Mouse (Mus musculus): ENCODE measurements at regions not wholly inside any gene's neighbourhood (a gene's known extent, or its start where the extent isn't known, plus 50 kb on each side); places are given as distances from the start of the nearest gene placed in this dataset.

DNA sequence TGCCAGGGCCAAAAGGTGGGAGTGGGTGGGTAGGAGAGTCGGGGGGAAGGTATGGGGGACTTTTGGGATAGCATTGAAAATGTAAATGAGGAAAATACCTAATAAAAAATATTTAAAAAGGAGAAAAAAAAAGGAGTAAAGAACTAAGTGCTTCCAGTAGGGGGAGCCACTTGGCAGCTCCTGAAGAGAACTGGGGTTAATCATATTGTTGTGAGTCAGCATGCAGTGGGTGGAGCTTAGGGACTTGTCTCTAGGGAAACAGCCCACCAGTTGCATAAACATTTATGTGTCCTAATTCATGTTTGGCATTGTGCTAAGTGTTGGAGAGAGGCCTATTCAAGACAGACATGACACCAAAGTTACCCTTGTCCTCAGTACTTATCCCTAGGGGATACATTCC lies 466.0 kb upstream of the Gulo start:
- H3K4me1 ChIP-seq: 0 out of 2 replicates have a peak, but pooled peaks cover 5% of the 10 kb centered on the region
- no peaks in the 10 kb centered on the region for H3K27me3 ChIP-seq
- H3K27ac ChIP-seq: no peak overlapping the region
- no peaks in the 10 kb centered on the region for H3K9me3 ChIP-seq
- WGBS: 73% methylated on average over 1 of the region's 1 CpGs
- ATAC-seq (ENCODE audit: low FRiP score, low read depth): no peak
- no peak overlapping the region for H3K9ac ChIP-seq
- H3K4me2 ChIP-seq (replicated peaks): no peak overlapping the region
- H3K4me3 ChIP-seq: no peak overlapping the region
- H3K36me3 ChIP-seq: no peaks in the 10 kb centered on the region

DNA sequence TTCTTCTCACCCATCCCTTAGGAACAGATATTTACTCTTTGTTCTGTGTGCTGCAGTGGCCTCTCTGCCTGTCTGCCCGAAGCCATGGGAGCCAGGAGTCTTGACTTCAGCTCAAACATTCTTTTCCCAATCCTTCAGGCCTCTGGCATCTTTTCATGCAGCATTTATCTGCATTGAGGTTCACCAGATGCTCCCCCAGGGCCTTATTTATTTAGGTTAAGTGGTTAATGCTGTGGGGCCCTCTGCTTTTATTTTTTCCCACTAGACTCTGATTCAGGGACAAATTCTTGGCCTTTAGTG lies 464.2 kb upstream of the Gulo start:
- H3K9ac ChIP-seq: no peak overlapping the region
- H3K27ac ChIP-seq: no peak overlapping the region
- WGBS: 32% methylated on average over 1 of the region's 1 CpGs

DNA sequence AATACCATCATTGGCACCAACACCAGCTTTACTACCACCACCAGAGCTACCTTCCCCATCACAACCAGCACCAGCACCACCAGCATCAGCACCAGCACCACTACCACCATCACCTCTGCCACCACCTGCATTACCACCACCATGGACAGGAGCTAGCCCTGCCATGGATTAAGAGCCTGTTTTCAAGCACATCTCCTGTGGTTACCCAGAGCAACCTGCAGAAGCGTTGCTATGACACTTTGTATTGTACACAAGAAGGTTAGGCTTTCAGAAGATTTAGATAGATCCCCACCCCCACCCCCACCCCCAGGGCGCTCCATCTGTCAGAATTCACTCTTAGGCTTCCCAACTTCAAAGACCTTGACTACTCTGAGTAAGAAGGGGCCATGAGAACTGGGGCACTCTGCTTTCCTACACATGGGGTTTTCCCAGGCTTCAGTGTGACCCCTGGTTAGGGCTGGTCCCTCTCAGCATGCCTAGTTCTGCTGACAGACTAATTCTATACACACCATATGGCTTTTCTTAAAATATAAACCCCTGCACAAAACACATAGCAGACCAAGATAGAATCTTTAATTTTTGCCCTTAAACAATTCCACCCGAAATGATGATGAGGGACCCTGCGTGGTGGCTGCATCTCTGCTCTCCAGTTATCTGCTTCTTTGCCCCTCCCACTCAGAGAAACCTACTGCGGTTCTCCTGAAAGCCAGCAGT lies 463.7 kb upstream of the Gulo start:
- H3K27me3 ChIP-seq: no peaks in the 10 kb centered on the region
- no peaks in the 10 kb centered on the region for H3K36me3 ChIP-seq
- 0 out of 2 replicates have a peak, but pooled peaks cover 5% of the 10 kb centered on the region for H3K4me1 ChIP-seq
- no peaks in the 10 kb centered on the region for H3K9me3 ChIP-seq
- H3K27ac ChIP-seq: no peak overlapping the region
- no peak overlapping the region for H3K9ac ChIP-seq
- no peak for ATAC-seq (ENCODE audit: low FRiP score, low read depth)
- H3K4me3 ChIP-seq: no peak overlapping the region
- 53% methylated on average over 5 of the region's 5 CpGs for WGBS
- H3K4me2 ChIP-seq (replicated peaks): no peak overlapping the region

More for the DNA sequence above, 464.2 kb upstream of the Gulo start:
- 0 out of 2 replicates have a peak, but pooled peaks cover 5% of the 10 kb centered on the region for H3K4me1 ChIP-seq
- H3K36me3 ChIP-seq: no peaks in the 10 kb centered on the region
- H3K9me3 ChIP-seq: no peaks in the 10 kb centered on the region
- H3K27me3 ChIP-seq: no peaks in the 10 kb centered on the region
- ATAC-seq (ENCODE audit: low FRiP score, low read depth): no peak
- no peak overlapping the region for H3K4me2 ChIP-seq (replicated peaks)
- H3K4me3 ChIP-seq: no peak overlapping the region

DNA sequence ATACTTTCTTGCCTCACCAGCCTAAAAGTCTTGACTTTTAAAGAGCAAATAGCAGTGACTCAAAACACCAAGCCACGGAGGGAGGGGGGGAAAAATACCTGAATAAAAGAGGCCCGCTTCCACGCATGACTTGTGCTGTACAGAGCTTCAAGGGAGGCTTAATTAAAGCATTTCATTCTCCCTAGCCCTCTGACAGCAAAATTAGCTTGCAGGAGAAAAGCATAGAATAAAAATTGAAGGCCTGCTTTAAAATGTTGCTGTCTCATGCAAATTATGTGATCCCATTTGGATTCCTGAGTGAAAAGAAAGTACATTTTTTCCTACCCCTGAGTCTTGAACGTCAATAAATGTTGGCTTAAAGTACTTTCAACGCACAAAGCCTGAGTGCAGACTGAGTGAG lies 453.1 kb upstream of the Gulo start:
- no peak for ATAC-seq (ENCODE audit: low FRiP score, low read depth)

DNA sequence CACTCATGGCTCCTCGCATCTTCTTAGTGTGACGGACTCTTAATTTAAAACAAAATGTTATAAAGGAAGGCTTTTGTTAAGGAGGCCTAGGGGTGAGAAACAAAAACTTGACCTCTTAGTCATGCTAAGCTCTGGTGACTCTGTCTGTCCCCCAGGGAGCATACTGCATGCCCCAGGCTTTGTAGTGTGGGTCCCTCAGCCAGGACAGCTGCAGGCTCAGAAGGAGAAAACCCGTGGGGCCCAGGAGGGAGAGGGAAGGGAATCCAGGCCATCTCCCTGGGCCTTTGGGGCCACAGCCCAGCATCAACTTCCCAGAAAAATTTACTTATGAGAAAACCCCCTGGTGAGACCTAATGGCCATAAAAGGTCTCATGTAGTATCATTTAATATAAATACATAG lies 451.8 kb upstream of the Gulo start:
- ATAC-seq (ENCODE audit: low FRiP score, low read depth): no peak
- Histone ChIP-seq H3K36me3 (no peaks in the 10 kb centered on the region), H3K27ac (no peak overlapping the region), H3K9me3 (no peaks in the 10 kb centered on the region), H3K4me2 (replicated peaks) (no peak overlapping the region), H3K27me3 (no peaks in the 10 kb centered on the region), H3K4me1 (no peaks in the 10 kb centered on the region), H3K9ac (no peak overlapping the region), H3K4me3 (no peak overlapping the region)
- WGBS: 73% methylated on average over 3 of the region's 3 CpGs

More for the DNA sequence above, 453.1 kb upstream of the Gulo start:
- H3K27ac ChIP-seq: no peak overlapping the region
- WGBS: 89% methylated on average over 5 of the region's 5 CpGs
- no peak overlapping the region for H3K4me2 ChIP-seq (replicated peaks)
- no peaks in the 10 kb centered on the region for H3K9me3 ChIP-seq
- no peak overlapping the region for H3K4me3 ChIP-seq
- H3K4me1 ChIP-seq: no peaks in the 10 kb centered on the region
- H3K9ac ChIP-seq: no peak overlapping the region
- no peaks in the 10 kb centered on the region for H3K36me3 ChIP-seq
- H3K27me3 ChIP-seq: no peaks in the 10 kb centered on the region

DNA sequence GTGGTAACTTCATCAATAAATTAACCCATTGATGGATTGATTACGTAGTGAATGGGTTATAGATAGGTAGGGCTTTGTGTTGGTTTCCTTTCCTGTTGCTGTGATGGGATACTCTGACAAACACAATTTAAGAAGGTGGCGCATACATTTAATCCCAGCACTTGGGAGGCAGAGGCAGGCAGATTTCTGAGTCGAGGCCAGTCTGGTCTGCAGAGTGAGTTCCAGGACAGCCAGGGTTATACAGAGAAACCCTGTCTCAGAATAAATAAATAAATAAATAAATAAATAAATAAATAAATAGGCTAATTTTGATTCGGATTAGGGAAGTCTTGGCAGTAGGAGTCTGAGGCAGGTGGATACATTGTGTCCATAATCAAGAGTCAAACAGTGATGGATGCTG lies 449.7 kb upstream of the Gulo start:
- H3K4me3 ChIP-seq: no peak overlapping the region
- 90% methylated on average over 4 of the region's 4 CpGs for WGBS
- no peak overlapping the region for H3K9ac ChIP-seq
- no peaks in the 10 kb centered on the region for H3K36me3 ChIP-seq
- H3K27ac ChIP-seq: no peak overlapping the region
- H3K27me3 ChIP-seq: no peaks in the 10 kb centered on the region
- no peaks in the 10 kb centered on the region for H3K9me3 ChIP-seq
- no peaks in the 10 kb centered on the region for H3K4me1 ChIP-seq
- no peak for ATAC-seq (ENCODE audit: low FRiP score, low read depth)
- H3K4me2 ChIP-seq (replicated peaks): no peak overlapping the region

DNA sequence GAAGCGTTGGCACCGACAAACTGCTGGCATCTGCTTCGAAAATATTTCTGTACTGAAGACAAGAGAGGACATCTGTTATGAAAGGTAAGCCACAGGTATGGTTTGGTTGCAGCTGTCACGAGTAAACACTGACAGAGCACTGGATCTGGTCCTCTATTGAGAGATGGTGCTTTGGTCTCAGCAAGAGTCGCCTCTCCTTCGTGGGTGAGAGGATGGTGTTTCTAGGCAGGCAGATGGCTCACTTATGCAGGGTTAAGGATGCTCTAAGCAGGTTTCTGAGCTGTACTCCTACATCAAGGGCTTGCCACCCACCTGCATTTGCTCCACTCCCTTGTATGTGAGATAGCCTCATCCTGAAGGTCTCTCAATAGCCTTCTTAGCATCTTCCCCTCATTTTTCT lies 448.3 kb upstream of the Gulo start:
- Histone ChIP-seq H3K9me3 (peaks cover 7% of the 10 kb centered on the region; the same call in 1 of the 2 replicates), H3K9ac (no peak overlapping the region), H3K36me3 (no peaks in the 10 kb centered on the region), H3K4me1 (no peaks in the 10 kb centered on the region), H3K4me2 (replicated peaks) (no peak overlapping the region), H3K4me3 (no peak overlapping the region), H3K27me3 (no peaks in the 10 kb centered on the region), H3K27ac (no peak overlapping the region)
- no peak for ATAC-seq (ENCODE audit: low FRiP score, low read depth)
- 80% methylated on average over 6 of the region's 6 CpGs for WGBS

DNA sequence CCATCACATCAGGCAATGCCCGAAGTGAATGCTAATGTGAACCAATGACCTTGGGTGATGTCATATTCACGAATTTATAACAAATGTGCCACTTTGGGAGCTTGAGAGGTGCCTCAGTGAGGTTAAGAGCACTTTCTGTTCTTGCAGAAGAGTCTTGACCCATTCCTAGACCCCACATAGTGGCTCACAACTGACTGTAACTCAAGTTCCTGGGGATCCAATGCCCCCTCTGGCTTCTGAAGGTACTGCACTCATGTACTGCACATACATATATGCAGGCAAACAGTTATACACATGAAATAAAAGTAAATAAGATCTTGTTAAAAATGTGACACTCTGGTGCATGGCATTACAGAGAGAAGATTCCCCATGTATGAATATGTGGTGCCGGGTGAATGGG lies 443.8 kb upstream of the Gulo start:
- 0 out of 2 replicates have a peak, but pooled peaks cover 5% of the 10 kb centered on the region for H3K4me1 ChIP-seq
- peaks cover 7% of the 10 kb centered on the region; the same call in 1 of the 2 replicates for H3K9me3 ChIP-seq
- no peak overlapping the region for H3K27ac ChIP-seq
- H3K36me3 ChIP-seq: no peaks in the 10 kb centered on the region
- H3K27me3 ChIP-seq: no peaks in the 10 kb centered on the region
- no peak for ATAC-seq (ENCODE audit: low FRiP score, low read depth)
- no peak overlapping the region for H3K4me2 ChIP-seq (replicated peaks)
- no peak overlapping the region for H3K4me3 ChIP-seq
- no peak overlapping the region for H3K9ac ChIP-seq
- 81% methylated on average over 3 of the region's 3 CpGs for WGBS

DNA sequence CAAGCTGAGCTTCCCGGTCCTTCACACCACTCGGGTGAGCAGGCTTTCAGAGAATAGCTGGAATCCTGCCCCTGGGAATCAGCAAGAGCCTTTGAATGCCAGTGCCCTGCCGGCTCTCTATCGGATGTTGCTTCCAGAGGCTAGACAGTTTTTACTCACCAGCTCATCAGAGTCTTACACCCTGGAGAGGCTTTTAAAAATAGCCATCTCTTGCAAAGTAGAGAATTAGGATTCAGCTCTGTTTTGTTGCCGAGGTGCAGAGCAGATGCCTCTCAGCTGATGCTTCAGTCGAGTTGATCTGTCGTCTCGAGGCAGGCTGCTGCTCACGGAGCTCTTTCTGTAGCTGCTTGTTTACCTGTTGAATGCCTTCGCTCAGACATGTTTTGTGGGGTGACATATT lies 441.3 kb upstream of the Gulo start:
- no peaks in the 10 kb centered on the region for H3K27me3 ChIP-seq
- ATAC-seq (ENCODE audit: low FRiP score, low read depth): no peak
- WGBS: 53% methylated on average over 10 of the region's 10 CpGs
- H3K4me3 ChIP-seq: no peak overlapping the region
- no peak overlapping the region for H3K27ac ChIP-seq
- no peak overlapping the region for H3K9ac ChIP-seq
- H3K9me3 ChIP-seq: peaks cover 7% of the 10 kb centered on the region; the same call in 1 of the 2 replicates
- no peak overlapping the region for H3K4me2 ChIP-seq (replicated peaks)
- H3K36me3 ChIP-seq: no peaks in the 10 kb centered on the region
- H3K4me1 ChIP-seq: 0 out of 2 replicates have a peak, but pooled peaks cover 5% of the 10 kb centered on the region

DNA sequence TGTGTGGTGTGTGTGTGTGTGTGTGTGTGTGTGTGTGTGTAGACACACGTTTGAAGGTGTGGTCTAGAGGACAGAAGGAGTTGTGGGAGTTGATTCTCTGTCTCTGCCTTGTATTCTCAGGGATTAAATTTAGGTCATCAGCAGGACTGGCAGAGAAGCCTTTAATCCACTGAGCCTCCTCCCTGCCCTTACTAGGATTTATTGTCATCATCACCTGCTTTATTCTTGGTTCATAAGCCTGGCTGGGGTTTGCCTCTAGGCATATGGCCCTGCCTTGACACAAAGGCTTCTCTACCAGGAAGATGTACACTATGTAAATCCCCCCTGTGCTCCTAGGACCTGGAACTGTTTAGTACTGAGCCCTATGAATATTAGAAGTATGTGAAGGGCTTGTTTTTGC lies 433.6 kb upstream of the Gulo start:
- no peaks in the 10 kb centered on the region for H3K27me3 ChIP-seq
- no peaks in the 10 kb centered on the region for H3K36me3 ChIP-seq
- H3K9ac ChIP-seq: no peak overlapping the region
- no peak for ATAC-seq (ENCODE audit: low FRiP score, low read depth)
- 0 out of 2 replicates have a peak, but pooled peaks cover 2% of the 10 kb centered on the region for H3K4me1 ChIP-seq
- no peak overlapping the region for H3K27ac ChIP-seq
- no peaks in the 10 kb centered on the region for H3K9me3 ChIP-seq
- WGBS: 64% methylated on average over 1 of the region's 1 CpGs
- no peak overlapping the region for H3K4me3 ChIP-seq
- no peak overlapping the region for H3K4me2 ChIP-seq (replicated peaks)

DNA sequence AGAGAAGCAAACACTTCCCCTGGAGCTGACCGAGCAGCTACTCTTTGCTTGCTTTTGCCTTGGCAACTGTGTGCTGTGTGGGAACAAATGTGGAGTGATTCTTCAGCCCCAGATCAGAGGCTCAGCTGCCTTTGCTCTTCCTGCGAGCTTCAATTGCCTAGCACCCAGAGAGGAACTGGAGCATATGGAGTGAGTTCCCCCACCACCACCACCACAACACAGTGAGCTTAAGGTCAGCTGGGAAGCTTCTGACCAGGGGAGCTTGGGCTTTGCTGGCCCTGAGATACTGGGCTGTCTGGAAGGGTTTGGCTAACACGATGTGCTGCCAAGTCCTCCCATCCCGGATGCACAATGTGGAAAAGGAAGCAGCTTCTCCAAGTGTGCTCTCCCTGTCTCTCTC lies 432.8 kb upstream of the Gulo start:
- Histone ChIP-seq H3K4me1 (0 out of 2 replicates have a peak, but pooled peaks cover 2% of the 10 kb centered on the region), H3K9ac (no peak overlapping the region), H3K36me3 (no peaks in the 10 kb centered on the region), H3K4me2 (replicated peaks) (no peak overlapping the region), H3K27me3 (no peaks in the 10 kb centered on the region), H3K4me3 (no peak overlapping the region), H3K27ac (no peak overlapping the region), H3K9me3 (no peaks in the 10 kb centered on the region)
- no peak for ATAC-seq (ENCODE audit: low FRiP score, low read depth)
- WGBS: 47% methylated on average over 4 of the region's 4 CpGs

DNA sequence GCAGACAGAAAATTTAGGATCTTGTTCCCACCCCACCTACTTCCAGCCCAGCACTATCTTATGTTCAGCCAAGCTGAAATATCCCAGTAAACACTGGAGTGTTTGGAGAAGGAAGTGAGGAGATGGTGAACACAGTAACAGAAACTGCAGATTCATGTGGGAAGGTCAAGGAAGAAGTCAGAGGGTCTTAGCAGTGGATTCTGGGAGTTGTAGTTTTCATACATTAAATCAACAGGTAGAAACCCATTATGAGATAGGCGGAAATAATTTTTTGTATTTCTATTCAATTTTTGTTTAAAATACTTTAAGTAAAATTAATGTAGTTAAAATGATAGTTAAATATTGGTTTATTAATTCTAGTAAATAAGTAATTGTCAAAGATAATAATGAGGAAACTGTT lies 429.6 kb upstream of the Gulo start:
- Histone ChIP-seq H3K9me3 (no peaks in the 10 kb centered on the region), H3K27me3 (no peaks in the 10 kb centered on the region), H3K27ac (no peak overlapping the region), H3K9ac (no peak overlapping the region), H3K4me2 (replicated peaks) (no peak overlapping the region), H3K4me3 (no peak overlapping the region), H3K36me3 (no peaks in the 10 kb centered on the region), H3K4me1 (0 out of 2 replicates have a peak, but pooled peaks cover 2% of the 10 kb centered on the region)
- no peak for ATAC-seq (ENCODE audit: low FRiP score, low read depth)
- WGBS: 96% methylated on average over 1 of the region's 1 CpGs

DNA sequence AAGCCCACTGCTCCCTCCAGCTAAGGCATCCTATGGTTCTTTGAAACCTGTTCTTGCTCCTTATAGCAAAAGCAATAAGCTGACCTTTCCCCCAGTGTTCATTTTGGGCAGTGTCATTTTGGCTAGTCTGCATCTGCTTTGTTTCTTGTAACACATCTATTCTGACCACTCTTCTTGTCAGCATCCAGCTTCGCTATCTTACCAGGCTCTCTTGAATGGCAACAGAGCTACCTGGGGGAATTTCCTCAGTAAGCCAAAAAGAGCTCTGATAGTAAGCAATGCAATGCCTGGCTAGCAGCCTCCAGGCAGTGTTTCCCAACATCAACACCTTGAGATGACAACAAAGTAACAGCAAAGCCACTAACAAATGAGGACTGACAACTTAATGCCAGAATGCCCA lies 429.0 kb upstream of the Gulo start:
- Histone ChIP-seq H3K4me2 (replicated peaks) (no peak overlapping the region), H3K27me3 (no peaks in the 10 kb centered on the region), H3K4me3 (no peak overlapping the region), H3K36me3 (no peaks in the 10 kb centered on the region), H3K9me3 (no peaks in the 10 kb centered on the region), H3K4me1 (0 out of 2 replicates have a peak, but pooled peaks cover 2% of the 10 kb centered on the region), H3K27ac (no peak overlapping the region), H3K9ac (no peak overlapping the region)
- ATAC-seq (ENCODE audit: low FRiP score, low read depth): no peak
- WGBS: 72% methylated on average over 1 of the region's 1 CpGs
